Mouse (Mus musculus): ENCODE data around the gene Tmem107. TPM values are rescaled to one million over a fixed set of nuclear protein-coding genes. Genes with fewer than 3 reads are reported as not detected.
A peak's percentile ranks its signal among the peaks of the same experiment; 100 is the strongest.

Tmem107 gene
- polyA plus RNA-seq, 1 experiment from 2014 or later, result 48.2 TPM

- H3K9me3 ChIP-seq, result no peaks in the 10 kb centered on the region
- H3K27ac ChIP-seq, result peak overlapping the region; percentile 89
- no peaks in the 10 kb centered on the region for H3K36me3 ChIP-seq
- no peaks in the 10 kb centered on the region for H3K27me3 ChIP-seq
- peak overlapping the region; percentile 87 for H3K9ac ChIP-seq
- WGBS, result 2% methylated on average over 40 of the region's 40 CpGs
- peaks cover 34% of the 10 kb centered on the region for H3K4me1 ChIP-seq
- peak; percentile 8; the same call in 1 of the 2 replicates for ATAC-seq (ENCODE audit: insufficient number of reproducible peaks, insufficient read depth, low FRiP score, low TSS enrichment, low read depth)
- peak overlapping the region; percentile 84 for H3K4me2 ChIP-seq
- H3K4me3 ChIP-seq, result peak overlapping the region; percentile 81
These were observed 10.0 kb upstream of the Tmem107 start for GRCm38 (mm10) chr11:69060448-69061254.

GRCm38 (mm10) chr11:69061255-69061912 is 9.2 kb upstream of the Tmem107 start:
- peaks cover 40% of the 10 kb centered on the region for H3K4me1 ChIP-seq
- H3K4me3 ChIP-seq, result peak overlapping the region; percentile 81
- H3K36me3 ChIP-seq, result no peaks in the 10 kb centered on the region
- H3K27ac ChIP-seq, result no peak overlapping the region
- H3K9me3 ChIP-seq, result no peaks in the 10 kb centered on the region
- no peaks in the 10 kb centered on the region for H3K27me3 ChIP-seq
- 9% methylated on average over 17 of the region's 17 CpGs for WGBS
- ATAC-seq (ENCODE audit: insufficient number of reproducible peaks, insufficient read depth, low FRiP score, low TSS enrichment, low read depth), result no peak
- peak overlapping the region; percentile 87 for H3K9ac ChIP-seq
- peak overlapping the region; percentile 84 for H3K4me2 ChIP-seq

- Histone ChIP-seq H3K27ac (peak overlapping the region; percentile 64; the same call in 1 of the 2 replicates), H3K4me1 (peaks cover 47% of the 10 kb centered on the region)
- under 1% methylated on average over 17 of the region's 17 CpGs for WGBS
These were observed 8.3 kb upstream of the Tmem107 start for GRCm38 (mm10) chr11:69062194-69062760.

GRCm38 (mm10) chr11:69062761-69063224 is 7.8 kb upstream of the Tmem107 start:
- Histone ChIP-seq H3K27me3 (no peaks in the 10 kb centered on the region), H3K4me3 (peak overlapping the region; percentile 78), H3K4me2 (peak overlapping the region; percentile 84), H3K9me3 (no peaks in the 10 kb centered on the region), H3K36me3 (no peaks in the 10 kb centered on the region), H3K9ac (peak overlapping the region; percentile 67), H3K27ac (peak overlapping the region; percentile 84), H3K4me1 (peaks cover 51% of the 10 kb centered on the region)
- under 1% methylated on average over 19 of the region's 19 CpGs for WGBS
- no peak for ATAC-seq (ENCODE audit: insufficient number of reproducible peaks, insufficient read depth, low FRiP score, low TSS enrichment, low read depth)

More at GRCm38 (mm10) chr11:69062194-69062760, 8.3 kb upstream of the Tmem107 start:
- ATAC-seq (ENCODE audit: insufficient number of reproducible peaks, insufficient read depth, low FRiP score, low TSS enrichment, low read depth), result no peak
- Histone ChIP-seq H3K9ac (no peak overlapping the region), H3K9me3 (no peaks in the 10 kb centered on the region), H3K4me2 (peak overlapping the region; percentile 84), H3K27me3 (no peaks in the 10 kb centered on the region), H3K4me3 (peak overlapping the region; percentile 78), H3K36me3 (no peaks in the 10 kb centered on the region)

GRCm38 (mm10) chr11:69063413-69064201 is 7.0 kb upstream of the Tmem107 start:
- Histone ChIP-seq H3K9ac (peak overlapping the region; percentile 77), H3K27me3 (no peaks in the 10 kb centered on the region), H3K36me3 (no peaks in the 10 kb centered on the region), H3K4me3 (peak overlapping the region; percentile 78), H3K27ac (peak overlapping the region; percentile 88), H3K4me2 (peak overlapping the region; percentile 84), H3K4me1 (peaks cover 45% of the 10 kb centered on the region), H3K9me3 (no peaks in the 10 kb centered on the region)
- under 1% methylated on average over 31 of the region's 31 CpGs for WGBS
- peak; percentile 34; the same call in 1 of the 2 replicates for ATAC-seq (ENCODE audit: insufficient number of reproducible peaks, insufficient read depth, low FRiP score, low TSS enrichment, low read depth)

- WGBS, result 43% methylated on average over 9 of the region's 9 CpGs
- Histone ChIP-seq H3K27ac (peak overlapping the region; percentile 88), H3K4me1 (peaks cover 42% of the 10 kb centered on the region), H3K4me3 (peak overlapping the region; percentile 78), H3K36me3 (no peaks in the 10 kb centered on the region), H3K27me3 (no peaks in the 10 kb centered on the region), H3K9ac (peak overlapping the region; percentile 77), H3K4me2 (peak overlapping the region; percentile 84), H3K9me3 (no peaks in the 10 kb centered on the region)
- no peak for ATAC-seq (ENCODE audit: insufficient number of reproducible peaks, insufficient read depth, low FRiP score, low TSS enrichment, low read depth)
These were observed 6.1 kb upstream of the Tmem107 start for GRCm38 (mm10) chr11:69064259-69065133.

- Histone ChIP-seq H3K27ac (no peak overlapping the region), H3K4me2 (peak overlapping the region; percentile 89), H3K9me3 (no peaks in the 10 kb centered on the region), H3K27me3 (no peaks in the 10 kb centered on the region), H3K9ac (no peak overlapping the region), H3K4me1 (peaks cover 43% of the 10 kb centered on the region), H3K36me3 (no peaks in the 10 kb centered on the region), H3K4me3 (0 out of 2 replicates have a peak overlapping the region, but pooled peaks have one; percentile 44)
- 61% methylated on average over 3 of the region's 3 CpGs for WGBS
- ATAC-seq (ENCODE audit: insufficient number of reproducible peaks, insufficient read depth, low FRiP score, low TSS enrichment, low read depth), result no peak
These were observed 5.1 kb upstream of the Tmem107 start for GRCm38 (mm10) chr11:69065394-69065925.

GRCm38 (mm10) chr11:69066163-69066861 is 4.3 kb upstream of the Tmem107 start:
- peak overlapping the region; percentile 89 for H3K4me2 ChIP-seq
- H3K27ac ChIP-seq, result no peak overlapping the region
- peak overlapping the region; percentile 68 for H3K9ac ChIP-seq
- peaks cover 38% of the 10 kb centered on the region for H3K4me1 ChIP-seq
- no peaks in the 10 kb centered on the region for H3K36me3 ChIP-seq
- peak overlapping the region; percentile 44 for H3K4me3 ChIP-seq
- no peaks in the 10 kb centered on the region for H3K9me3 ChIP-seq
- WGBS, result 2% methylated on average over 29 of the region's 29 CpGs
- no peak for ATAC-seq (ENCODE audit: insufficient number of reproducible peaks, insufficient read depth, low FRiP score, low TSS enrichment, low read depth)
- no peaks in the 10 kb centered on the region for H3K27me3 ChIP-seq

GRCm38 (mm10) chr11:69066956-69067355 is 3.6 kb upstream of the Tmem107 start:
- Histone ChIP-seq H3K36me3 (no peaks in the 10 kb centered on the region), H3K27me3 (no peaks in the 10 kb centered on the region), H3K27ac (no peak overlapping the region), H3K9ac (peak overlapping the region; percentile 68), H3K9me3 (no peaks in the 10 kb centered on the region), H3K4me3 (peak overlapping the region; percentile 44), H3K4me1 (peaks cover 40% of the 10 kb centered on the region), H3K4me2 (peak overlapping the region; percentile 89)
- WGBS, result 7% methylated on average over 8 of the region's 8 CpGs
- ATAC-seq (ENCODE audit: insufficient number of reproducible peaks, insufficient read depth, low FRiP score, low TSS enrichment, low read depth), result no peak

- Histone ChIP-seq H3K27ac (no peak overlapping the region), H3K27me3 (no peaks in the 10 kb centered on the region), H3K4me3 (no peak overlapping the region), H3K4me1 (peaks cover 46% of the 10 kb centered on the region), H3K9me3 (no peaks in the 10 kb centered on the region), H3K36me3 (no peaks in the 10 kb centered on the region), H3K4me2 (no peak overlapping the region), H3K9ac (no peak overlapping the region)
- no peak for ATAC-seq (ENCODE audit: insufficient number of reproducible peaks, insufficient read depth, low FRiP score, low TSS enrichment, low read depth)
- WGBS, result 55% methylated on average over 6 of the region's 6 CpGs
These were observed 3.0 kb upstream of the Tmem107 start for GRCm38 (mm10) chr11:69067601-69068000.

All from embryonic facial prominence, embryonic 13.5 days (tissue).